Mouse (Mus musculus): ENCODE measurements around the gene C730034F03Rik. TPM values are rescaled to one million over a fixed set of nuclear protein-coding genes. Genes with fewer than 3 reads are reported as not detected.
"Not testable (repeated sequence)": the region's sequence is repeated elsewhere in the genome, so short reads cannot be mapped to it uniquely, and the experiment has no call there.

The C730034F03Rik gene
- polyA plus RNA-seq, 1 experiment = 7.6 TPM

GRCm38 (mm10) chr15:89425711-89426121 is 3.7 kb upstream of the C730034F03Rik start, which contains the start of gene Cpt1b:
Gene Cpt1b, minus strand, starts transcription at chr15:89425863.
- H3K4me3 ChIP-seq (ENCODE audit: control insufficient read depth, low read depth, low read length) = peak within 1 kb of the TSS; percentile 92
- peak within 1 kb of the TSS; percentile 90 for H3K27ac ChIP-seq (ENCODE audit: control insufficient read depth, insufficient read depth, low read depth, low read length)

GRCm38 (mm10) chr15:89426716-89427115 is 2.7 kb upstream of the C730034F03Rik start:
- TF ChIP-seq POLR2A (IDR thresholded peaks at IDR 0.05; ENCODE audit: control insufficient read depth, low read depth, low read length) (0 out of 2 replicates have a peak, but pooled peaks have one; percentile 9), CTCF (IDR thresholded peaks at IDR 0.05; ENCODE audit: control insufficient read depth, insufficient read depth, insufficient replicate concordance, low read depth, low read length) (no peak)
- H3K4me1 ChIP-seq (ENCODE audit: control insufficient read depth, insufficient read depth, low read length) = peaks cover 21% of the 10 kb centered on the region

More at GRCm38 (mm10) chr15:89425711-89426121, 3.7 kb upstream of the C730034F03Rik start, which contains the start of gene Cpt1b:
- TF ChIP-seq CTCF (IDR thresholded peaks at IDR 0.05; ENCODE audit: control insufficient read depth, insufficient read depth, insufficient replicate concordance, low read depth, low read length) = no peak
- TF ChIP-seq POLR2A (IDR thresholded peaks at IDR 0.05; ENCODE audit: control insufficient read depth, low read depth, low read length) = no peak
- no peaks in the 10 kb centered on the region; the same call in 1 of the 2 replicates for H3K36me3 ChIP-seq (ENCODE audit: control insufficient read depth, insufficient read depth, low read length)
- H3K27me3 ChIP-seq (ENCODE audit: control insufficient read depth, insufficient read depth, low read length) = no peaks in the 10 kb centered on the region
- peaks cover 19% of the 10 kb centered on the region for H3K4me1 ChIP-seq (ENCODE audit: control insufficient read depth, insufficient read depth, low read length)

GRCm38 (mm10) chr15:89428136-89428790 is 1.1 kb upstream of the C730034F03Rik start:
- H3K36me3 ChIP-seq (ENCODE audit: control insufficient read depth, insufficient read depth, low read length) = no peaks in the 10 kb centered on the region; the same call in 1 of the 2 replicates
- H3K27me3 ChIP-seq (ENCODE audit: control insufficient read depth, insufficient read depth, low read length) = no peaks in the 10 kb centered on the region
- TF ChIP-seq POLR2A (IDR thresholded peaks at IDR 0.05; ENCODE audit: control insufficient read depth, low read depth, low read length) (no peak), CTCF (IDR thresholded peaks at IDR 0.05; ENCODE audit: control insufficient read depth, insufficient read depth, insufficient replicate concordance, low read depth, low read length) (no peak)
- H3K4me1 ChIP-seq (ENCODE audit: control insufficient read depth, insufficient read depth, low read length) = peaks cover 21% of the 10 kb centered on the region
- H3K4me3 ChIP-seq (ENCODE audit: control insufficient read depth, low read depth, low read length) = peak overlapping the region; percentile 95
- peak overlapping the region; percentile 46; the same call in 1 of the 2 replicates for H3K27ac ChIP-seq (ENCODE audit: control insufficient read depth, insufficient read depth, low read depth, low read length)

More at GRCm38 (mm10) chr15:89426716-89427115, 2.7 kb upstream of the C730034F03Rik start:
- Histone ChIP-seq H3K27ac (ENCODE audit: control insufficient read depth, insufficient read depth, low read depth, low read length) (no peak overlapping the region), H3K36me3 (ENCODE audit: control insufficient read depth, insufficient read depth, low read length) (no peaks in the 10 kb centered on the region; the same call in 1 of the 2 replicates), H3K27me3 (ENCODE audit: control insufficient read depth, insufficient read depth, low read length) (no peaks in the 10 kb centered on the region), H3K4me3 (ENCODE audit: control insufficient read depth, low read depth, low read length) (peak overlapping the region; percentile 92)

- TF ChIP-seq CTCF (IDR thresholded peaks at IDR 0.05; ENCODE audit: control insufficient read depth, insufficient read depth, insufficient replicate concordance, low read depth, low read length) (no peak), POLR2A (IDR thresholded peaks at IDR 0.05; ENCODE audit: control insufficient read depth, low read depth, low read length) (no peak)
- peaks cover 21% of the 10 kb centered on the region for H3K4me1 ChIP-seq (ENCODE audit: control insufficient read depth, insufficient read depth, low read length)
- H3K27me3 ChIP-seq (ENCODE audit: control insufficient read depth, insufficient read depth, low read length) = no peaks in the 10 kb centered on the region
- no peaks in the 10 kb centered on the region; the same call in 1 of the 2 replicates for H3K36me3 ChIP-seq (ENCODE audit: control insufficient read depth, insufficient read depth, low read length)
- H3K4me3 ChIP-seq (ENCODE audit: control insufficient read depth, low read depth, low read length) = peak overlapping the region; percentile 95
- H3K27ac ChIP-seq (ENCODE audit: control insufficient read depth, insufficient read depth, low read depth, low read length) = peak overlapping the region; percentile 46; the same call in 1 of the 2 replicates
Measured at GRCm38 (mm10) chr15:89428821-89429351, 503 bp upstream of the C730034F03Rik start.

- no peaks in the 10 kb centered on the region for H3K36me3 ChIP-seq (ENCODE audit: control insufficient read depth, insufficient read depth, low read length)
- H3K4me3 ChIP-seq (ENCODE audit: control insufficient read depth, low read depth, low read length) = peak overlapping the region; percentile 95
- peaks cover 14% of the 10 kb centered on the region for H3K4me1 ChIP-seq (ENCODE audit: control insufficient read depth, insufficient read depth, low read length)
- H3K27ac ChIP-seq (ENCODE audit: control insufficient read depth, insufficient read depth, low read depth, low read length) = peak overlapping the region; percentile 96
- no peak for TF ChIP-seq POLR2A (IDR thresholded peaks at IDR 0.05; ENCODE audit: control insufficient read depth, low read depth, low read length)
- no peak for TF ChIP-seq CTCF (IDR thresholded peaks at IDR 0.05; ENCODE audit: control insufficient read depth, insufficient read depth, insufficient replicate concordance, low read depth, low read length)
- no peaks in the 10 kb centered on the region for H3K27me3 ChIP-seq (ENCODE audit: control insufficient read depth, insufficient read depth, low read length)
Measured at GRCm38 (mm10) chr15:89430341-89430740, 952 bp downstream of the C730034F03Rik start.

- H3K36me3 ChIP-seq (ENCODE audit: control insufficient read depth, insufficient read depth, low read length); H3K27me3 ChIP-seq (ENCODE audit: control insufficient read depth, insufficient read depth, low read length); H3K27ac ChIP-seq (ENCODE audit: control insufficient read depth, insufficient read depth, low read depth, low read length): not testable (repeated sequence)
- Histone ChIP-seq H3K4me1 (ENCODE audit: control insufficient read depth, insufficient read depth, low read length) (peaks cover 10% of the 10 kb centered on the region), H3K4me3 (ENCODE audit: control insufficient read depth, low read depth, low read length) (peak overlapping the region; percentile 47)
Measured at GRCm38 (mm10) chr15:89430771-89431170, 1.4 kb downstream of the C730034F03Rik start.

- Histone ChIP-seq H3K4me1 (ENCODE audit: control insufficient read depth, insufficient read depth, low read length) (peaks cover 6% of the 10 kb centered on the region), H3K4me3 (ENCODE audit: control insufficient read depth, low read depth, low read length) (peak overlapping the region; percentile 47), H3K27ac (ENCODE audit: control insufficient read depth, insufficient read depth, low read depth, low read length) (no peak overlapping the region; the same call in 1 of the 2 replicates), H3K36me3 (ENCODE audit: control insufficient read depth, insufficient read depth, low read length) (no peaks in the 10 kb centered on the region), H3K27me3 (ENCODE audit: control insufficient read depth, insufficient read depth, low read length) (no peaks in the 10 kb centered on the region)
- TF ChIP-seq POLR2A (IDR thresholded peaks at IDR 0.05; ENCODE audit: control insufficient read depth, low read depth, low read length) (no peak), CTCF (IDR thresholded peaks at IDR 0.05; ENCODE audit: control insufficient read depth, insufficient read depth, insufficient replicate concordance, low read depth, low read length) (no peak)
Measured at GRCm38 (mm10) chr15:89431271-89431670, 1.9 kb downstream of the C730034F03Rik start.

Data from testis, adult 2 months (tissue).